Mouse (Mus musculus) kidney, embryonic 14.5 days (tissue): ENCODE data around the gene Rcc2. TPM values are rescaled to one million over a fixed set of nuclear protein-coding genes. Genes with fewer than 3 reads are reported as not detected.

Source experiments
- microRNA-seq: library from miRNA; unstranded; fragments of <30 nt; microRNA quantifications from one replicate; pipeline ENCODE4, GENCODE M21; 2016
- polyA plus RNA-seq: library from polyadenylated mRNA; unstranded; fragments of >200 nt; fragmentation: Nextera tagmentation; extraction: Ambion mirVana; gene quantifications from 2 replicates; pipeline ENCODE4 v1.2.1, GENCODE M21; 2014

Gene Rcc2
- polyA plus RNA-seq, 1 experiment from 2014 or later: 35.3 TPM

Small RNAs within 50 kb of the gene (microRNA-seq; reads per million reads assigned to microRNA genes)
- gene Gm23045 (not detected), gene Gm25951 (not detected)

Other genes with a start within 250 kb of the Rcc2 start
- gene Arhgef10l, start 34.5 kb upstream of the Rcc2 start, polyA plus RNA-seq: 11.8 and 18.2 TPM in 2 replicates
- gene Padi6, start 42.1 kb downstream of the Rcc2 start, polyA plus RNA-seq: not detected in 2 replicates
- 1.1 and 1.3 TPM in 2 replicates for gene Padi4, start 73.7 kb downstream of the Rcc2 start, polyA plus RNA-seq
- 0.08 and 0.21 TPM in 2 replicates for gene Padi3, start 110.1 kb downstream of the Rcc2 start, polyA plus RNA-seq
- 0.09 and 0.39 TPM in 2 replicates for gene Padi1, start 145.2 kb downstream of the Rcc2 start, polyA plus RNA-seq
- gene Padi2, start 205.8 kb downstream of the Rcc2 start, polyA plus RNA-seq: 13.9 and 22.6 TPM in 2 replicates